Mouse (Mus musculus) hindbrain, embryonic 15.5 days (tissue): ENCODE data around the gene Nppc. TPM values are rescaled to one million over a fixed set of nuclear protein-coding genes. Genes with fewer than 3 reads are reported as not detected.

ENCODE experiments used
- ATAC-seq: fragments of 200-750 bp; cut with Nextera tagmentation; 2 replicates; pipeline ENCODE4 v1.8.0; 2017; ENCODE audit warnings: low read depth, moderate number of reproducible peaks, moderate TSS enrichment; ENCODE audit not compliant: low FRiP score
- H3K27ac ChIP-seq: fragments of 300-500 bp; sonication (generic); replicated peaks from 2 replicates; pipeline ENCODE4 v1.5.1; 2015; ENCODE audit warnings: mild to moderate bottlenecking, inconsistent platforms
- H3K27me3 ChIP-seq: fragments of 300-500 bp; sonication (generic); 2 replicates; pipeline ENCODE4 v1.6.1; 2015; ENCODE audit warnings: control low read depth, inconsistent platforms
- H3K36me3 ChIP-seq: fragments of 300-500 bp; sonication (generic); 2 replicates; pipeline ENCODE4 v1.6.1; 2015; ENCODE audit warnings: control low read depth, inconsistent platforms
- H3K4me1 ChIP-seq: fragments of 300-500 bp; sonication (generic); replicated peaks from 2 replicates; pipeline ENCODE4 v1.6.1; 2015; ENCODE audit warnings: control low read depth, inconsistent platforms
- H3K4me2 ChIP-seq: fragments of 300-500 bp; sonication (generic); 2 replicates; pipeline ENCODE4 v1.6.1; 2015; ENCODE audit warnings: moderate library complexity, mild to moderate bottlenecking, inconsistent platforms
- H3K4me3 ChIP-seq: fragments of 300-500 bp; sonication (generic); 2 replicates; pipeline ENCODE4 v1.5.1; 2015; ENCODE audit warnings: mild to moderate bottlenecking, inconsistent platforms
- H3K9ac ChIP-seq: fragments of 300-500 bp; sonication (generic); 2 replicates; pipeline ENCODE4 v1.6.1; 2015; ENCODE audit warnings: inconsistent platforms
- H3K9me3 ChIP-seq: fragments of 300-500 bp; sonication (generic); 2 replicates; pipeline ENCODE4 v1.6.1; 2016; ENCODE audit warnings: control low read depth, inconsistent platforms
- WGBS: fragments of 180-500 bp; shearing (Covaris S2); methylation state at CpG from one replicate; pipeline ENCODE4 v1.1.7; 2015; 5-methylcytosine and 5-hydroxymethylcytosine counted together
- polyA plus RNA-seq: library from polyadenylated mRNA; unstranded; fragments of >200 nt; fragmentation: Nextera tagmentation; extraction: Ambion mirVana; gene quantifications from 2 replicates; pipeline ENCODE4 v1.2.1, GENCODE M21; 2015

Gene Nppc
- polyA plus RNA-seq: 18.6 and 24.8 TPM in 2 replicates

- WGBS: 3% methylated on average over 50 of the region's 59 CpGs
Measured at GRCm38 (mm10) chr1:86670279-86671038, at the start of gene Nppc. Gene Nppc, minus strand, starts transcription at chr1:86670571.

GRCm38 (mm10) chr1:86719391-86719790, 49.0 kb upstream of the Nppc start:
- no peak for ATAC-seq
- 92% methylated on average over 4 of the region's 4 CpGs for WGBS
- Histone ChIP-seq H3K4me1 (no peaks in the 10 kb centered on the region), H3K36me3 (no peaks in the 10 kb centered on the region), H3K4me2 (no peak overlapping the region), H3K27me3 (no peaks in the 10 kb centered on the region), H3K4me3 (no peak overlapping the region), H3K27ac (no peak overlapping the region), H3K9me3 (no peaks in the 10 kb centered on the region), H3K9ac (no peak overlapping the region)

More at GRCm38 (mm10) chr1:86670279-86671038, at the start of gene Nppc:
- Histone ChIP-seq H3K36me3 (no peaks in the 10 kb centered on the region), H3K4me1 (peaks cover 17% of the 10 kb centered on the region), H3K9me3 (no peaks in the 10 kb centered on the region), H3K4me3 (peak within 1 kb of the TSS; percentile 76), H3K4me2 (peak within 1 kb of the TSS; percentile 97), H3K9ac (peak within 1 kb of the TSS; percentile 68), H3K27ac (peak within 1 kb of the TSS; percentile 73), H3K27me3 (peaks cover 15% of the 10 kb centered on the region)
- ATAC-seq: peak; percentile 95

GRCm38 (mm10) chr1:86718190-86718589, 47.8 kb upstream of the Nppc start:
- Histone ChIP-seq H3K4me3 (no peak overlapping the region), H3K36me3 (no peaks in the 10 kb centered on the region), H3K9ac (no peak overlapping the region), H3K9me3 (no peaks in the 10 kb centered on the region), H3K27me3 (no peaks in the 10 kb centered on the region), H3K27ac (no peak overlapping the region), H3K4me1 (no peaks in the 10 kb centered on the region), H3K4me2 (no peak overlapping the region)
- ATAC-seq: no peak
- WGBS: 94% methylated on average over 1 of the region's 1 CpGs

- H3K4me1 ChIP-seq: no peaks in the 10 kb centered on the region
- no peak overlapping the region for H3K9ac ChIP-seq
- WGBS: 96% methylated on average over 4 of the region's 4 CpGs
- no peak for ATAC-seq
- no peak overlapping the region for H3K27ac ChIP-seq
- H3K9me3 ChIP-seq: no peaks in the 10 kb centered on the region
- no peaks in the 10 kb centered on the region for H3K27me3 ChIP-seq
- H3K36me3 ChIP-seq: no peaks in the 10 kb centered on the region
- no peak overlapping the region for H3K4me2 ChIP-seq
- no peak overlapping the region for H3K4me3 ChIP-seq
Measured at GRCm38 (mm10) chr1:86713054-86713453, 42.7 kb upstream of the Nppc start.

GRCm38 (mm10) chr1:86712045-86712444, 41.7 kb upstream of the Nppc start:
- no peak overlapping the region for H3K4me2 ChIP-seq
- H3K4me1 ChIP-seq: no peaks in the 10 kb centered on the region
- ATAC-seq: no peak
- 90% methylated on average over 2 of the region's 2 CpGs for WGBS
- H3K27ac ChIP-seq: no peak overlapping the region
- H3K9me3 ChIP-seq: no peaks in the 10 kb centered on the region
- no peaks in the 10 kb centered on the region for H3K27me3 ChIP-seq
- H3K4me3 ChIP-seq: no peak overlapping the region
- H3K36me3 ChIP-seq: no peaks in the 10 kb centered on the region
- no peak overlapping the region for H3K9ac ChIP-seq

- H3K27me3 ChIP-seq: no peaks in the 10 kb centered on the region
- peaks cover 17% of the 10 kb centered on the region for H3K4me1 ChIP-seq
- H3K9me3 ChIP-seq: no peaks in the 10 kb centered on the region
- WGBS: 79% methylated on average over 4 of the region's 4 CpGs
- no peak overlapping the region for H3K4me2 ChIP-seq
- H3K36me3 ChIP-seq: no peaks in the 10 kb centered on the region
- no peak overlapping the region for H3K9ac ChIP-seq
- no peak overlapping the region for H3K27ac ChIP-seq
- no peak for ATAC-seq
- no peak overlapping the region for H3K4me3 ChIP-seq
Measured at GRCm38 (mm10) chr1:86709546-86709945, 39.2 kb upstream of the Nppc start.

GRCm38 (mm10) chr1:86705461-86705860, 35.1 kb upstream of the Nppc start:
- Histone ChIP-seq H3K9ac (no peak overlapping the region), H3K4me3 (no peak overlapping the region), H3K4me1 (peaks cover 25% of the 10 kb centered on the region), H3K4me2 (peak overlapping the region; percentile 63; the same call in 1 of the 2 replicates), H3K27me3 (no peaks in the 10 kb centered on the region), H3K36me3 (no peaks in the 10 kb centered on the region), H3K9me3 (no peaks in the 10 kb centered on the region), H3K27ac (no peak overlapping the region)
- no peak for ATAC-seq
- 88% methylated on average over 3 of the region's 3 CpGs for WGBS

- peak overlapping the region; percentile 89 for H3K9ac ChIP-seq
- H3K4me1 ChIP-seq: peaks cover 25% of the 10 kb centered on the region
- ATAC-seq: no peak; the same call in 1 of the 2 replicates
- under 1% methylated on average over 27 of the region's 27 CpGs for whole genome bisulfite sequencing
- H3K4me2 ChIP-seq: peak overlapping the region; percentile 63
- no peaks in the 10 kb centered on the region for H3K9me3 ChIP-seq
- H3K36me3 ChIP-seq: no peaks in the 10 kb centered on the region
- peak overlapping the region; percentile 92 for H3K4me3 ChIP-seq
- no peaks in the 10 kb centered on the region for H3K27me3 ChIP-seq
- peak overlapping the region; percentile 93 for H3K27ac ChIP-seq
Measured at GRCm38 (mm10) chr1:86703965-86704326, 33.6 kb upstream of the Nppc start.

GRCm38 (mm10) chr1:86703300-86703964, 33.1 kb upstream of the Nppc start, which contains the start of gene Dis3l2:
Gene Dis3l2, plus strand, starts transcription at chr1:86703808.
- peak; percentile 96 for ATAC-seq

GRCm38 (mm10) chr1:86700367-86700766, 30.0 kb upstream of the Nppc start:
- Histone ChIP-seq H3K4me2 (no peak overlapping the region), H3K9me3 (no peaks in the 10 kb centered on the region), H3K27me3 (no peaks in the 10 kb centered on the region), H3K4me1 (peaks cover 17% of the 10 kb centered on the region), H3K36me3 (no peaks in the 10 kb centered on the region), H3K4me3 (no peak overlapping the region), H3K27ac (no peak overlapping the region), H3K9ac (no peak overlapping the region)
- WGBS: 84% methylated on average over 7 of the region's 7 CpGs
- no peak for ATAC-seq

More at GRCm38 (mm10) chr1:86703300-86703964, 33.1 kb upstream of the Nppc start, which contains the start of gene Dis3l2:
- 3% methylated on average over 53 of the region's 54 CpGs for WGBS
- no peaks in the 10 kb centered on the region for H3K27me3 ChIP-seq
- H3K4me2 ChIP-seq: peak within 1 kb of the TSS; percentile 63
- H3K4me3 ChIP-seq: peak within 1 kb of the TSS; percentile 92
- peak within 1 kb of the TSS; percentile 89 for H3K9ac ChIP-seq
- H3K4me1 ChIP-seq: peaks cover 25% of the 10 kb centered on the region
- H3K27ac ChIP-seq: peak within 1 kb of the TSS; percentile 93
- H3K9me3 ChIP-seq: no peaks in the 10 kb centered on the region
- no peaks in the 10 kb centered on the region for H3K36me3 ChIP-seq

- H3K27me3 ChIP-seq: no peaks in the 10 kb centered on the region
- no peaks in the 10 kb centered on the region for H3K36me3 ChIP-seq
- no peak overlapping the region for H3K27ac ChIP-seq
- no peak for ATAC-seq
- H3K4me3 ChIP-seq: no peak overlapping the region
- peaks cover 8% of the 10 kb centered on the region for H3K4me1 ChIP-seq
- H3K4me2 ChIP-seq: no peak overlapping the region
- no peaks in the 10 kb centered on the region for H3K9me3 ChIP-seq
- 67% methylated on average over 11 of the region's 11 CpGs for WGBS
- no peak overlapping the region for H3K9ac ChIP-seq
Measured at GRCm38 (mm10) chr1:86699346-86700136, 29.2 kb upstream of the Nppc start.

- Histone ChIP-seq H3K9me3 (no peaks in the 10 kb centered on the region), H3K27me3 (no peaks in the 10 kb centered on the region), H3K9ac (no peak overlapping the region), H3K36me3 (no peaks in the 10 kb centered on the region), H3K4me1 (peaks cover 6% of the 10 kb centered on the region), H3K4me2 (no peak overlapping the region), H3K4me3 (no peak overlapping the region), H3K27ac (no peak overlapping the region)
- ATAC-seq: no peak
- WGBS: 37% methylated on average over 2 of the region's 2 CpGs
Measured at GRCm38 (mm10) chr1:86698721-86699120, 28.4 kb upstream of the Nppc start.
